Mouse (Mus musculus) midbrain, postnatal 0 days (tissue): ENCODE measurements around the gene Prr5. TPM values are rescaled to one million over a fixed set of nuclear protein-coding genes. Genes with fewer than 3 reads are reported as not detected.
"Not testable (repeated sequence)": the region's sequence is repeated elsewhere in the genome, so short reads cannot be mapped to it uniquely, and the experiment has no call there.

Source experiments
- ATAC-seq: fragments of 200-750 bp; cut with Nextera tagmentation; 2 replicates; pipeline ENCODE4 v1.8.0; 2017; ENCODE audit warnings: moderate number of reproducible peaks, mild to moderate bottlenecking, moderate TSS enrichment, moderate library complexity; ENCODE audit not compliant: low FRiP score
- DNase-seq: peaks from one replicate; pipeline ENCODE4 v3.0.0-alpha.2; 2015; ENCODE audit warnings: low spot score
- H3K27ac ChIP-seq: fragments of 300-500 bp; sonication (generic); 2 replicates; pipeline ENCODE4 v1.5.1; 2014; ENCODE audit warnings: low read depth, mild to moderate bottlenecking, low read length, mixed read lengths
- H3K27me3 ChIP-seq: fragments of 300-500 bp; sonication (generic); 2 replicates; pipeline ENCODE4 v1.6.1; 2014; ENCODE audit warnings: low read length, control low read depth, mixed read lengths; ENCODE audit not compliant: insufficient read depth
- H3K36me3 ChIP-seq: fragments of 300-500 bp; sonication (generic); 2 replicates; pipeline ENCODE4 v1.6.1; 2014; ENCODE audit warnings: low read length, control low read depth, mixed read lengths; ENCODE audit not compliant: insufficient read depth
- H3K4me1 ChIP-seq: fragments of 300-500 bp; sonication (generic); 2 replicates; pipeline ENCODE4 v1.6.1; 2014; ENCODE audit warnings: mild to moderate bottlenecking, control low read depth, antibody characterized with exemption, low read length, mixed read lengths; ENCODE audit not compliant: insufficient read depth
- H3K4me2 ChIP-seq: fragments of 300-500 bp; sonication (generic); 2 replicates; pipeline ENCODE4 v1.6.1; 2014; ENCODE audit warnings: low read depth, mild to moderate bottlenecking, low read length, mixed read lengths; ENCODE audit not compliant: poor library complexity, severe bottlenecking
- H3K4me3 ChIP-seq: fragments of 300-500 bp; sonication (generic); 2 replicates; pipeline ENCODE4 v1.5.1; 2014; ENCODE audit warnings: low read depth, mild to moderate bottlenecking, low read length, moderate library complexity
- H3K9ac ChIP-seq: fragments of 300-500 bp; sonication (generic); replicated peaks from 2 replicates; pipeline ENCODE4 v1.6.1; 2014; ENCODE audit warnings: mild to moderate bottlenecking, low read length, moderate library complexity, mixed read lengths; ENCODE audit not compliant: poor library complexity, severe bottlenecking
- H3K9me3 ChIP-seq: fragments of 300-500 bp; sonication (generic); 2 replicates; pipeline ENCODE4 v1.6.1; 2016; ENCODE audit warnings: low read length, control low read depth
- CTCF ChIP-seq: IDR thresholded peaks from 2 replicates; pipeline ENCODE4 v1.5.1; 2016; ENCODE audit warnings: antibody characterized with exemption, mild to moderate bottlenecking
- WGBS: fragments of 180-500 bp; shearing (Covaris S2); extraction: QIAGEN DNeasy Blood & Tissue Kit; methylation state at CpG from one replicate; pipeline ENCODE4 v1.1.7; 2014; 5-methylcytosine and 5-hydroxymethylcytosine counted together
- polyA plus RNA-seq: library from polyadenylated mRNA; unstranded; fragments of >200 nt; fragmentation: Nextera tagmentation; extraction: Ambion mirVana; gene quantifications from 2 replicates; pipeline ENCODE4 v1.2.1, GENCODE M21; 2015
- total RNA-seq: library from RNA; depleted of rRNA; stranded (reverse); fragments of >200 nt; gene quantifications from 2 replicates; pipeline ENCODE4 v1.2.3, GENCODE M21; 2014

Gene Prr5
- total and polyA plus RNA-seq, 2 experiments from 2014 or later, result 33.4 to 37.8 TPM

GRCm38 (mm10) chr15:84719791-84720190, 50.4 kb downstream of the Prr5 start, which contains the start of gene Arhgap8:
Gene Arhgap8 (plus strand): TSS chr15:84720052.
- no peaks in the 10 kb centered on the region for H3K4me1 ChIP-seq
- H3K9ac ChIP-seq, result 0 out of 2 replicates have a peak within 1 kb of the TSS, but pooled peaks have one; percentile 19
- no peaks in the 10 kb centered on the region for H3K9me3 ChIP-seq
- H3K4me2 ChIP-seq, result peak within 1 kb of the TSS; percentile 13; the same call in 1 of the 2 replicates
- 0 out of 2 replicates have a peak within 1 kb of the TSS, but pooled peaks have one; percentile 3 for H3K4me3 ChIP-seq
- peaks cover 12% of the 10 kb centered on the region for H3K27me3 ChIP-seq
- H3K27ac ChIP-seq, result no peak within 1 kb of the TSS
- ATAC-seq (no peak), DNase-seq (no peak)
- WGBS, result 4% methylated on average over 22 of the region's 24 CpGs
- H3K36me3 ChIP-seq, result no peaks in the 10 kb centered on the region
- TF ChIP-seq CTCF, result no peak

GRCm38 (mm10) chr15:84720291-84721204, 51.1 kb downstream of the Prr5 start:
- 0 out of 2 replicates have a peak overlapping the region, but pooled peaks have one; percentile 19 for H3K9ac ChIP-seq
- peak overlapping the region; percentile 13; the same call in 1 of the 2 replicates for H3K4me2 ChIP-seq
- 0 out of 2 replicates have a peak overlapping the region, but pooled peaks have one; percentile 3 for H3K4me3 ChIP-seq
- WGBS, result 10% methylated on average over 33 of the region's 33 CpGs
- no peak for DNase-seq
- no peaks in the 10 kb centered on the region for H3K9me3 ChIP-seq
- no peak for TF ChIP-seq CTCF
- peaks cover 12% of the 10 kb centered on the region for H3K27me3 ChIP-seq
- H3K36me3 ChIP-seq, result no peaks in the 10 kb centered on the region
- no peak for ATAC-seq
- no peaks in the 10 kb centered on the region for H3K4me1 ChIP-seq
- H3K27ac ChIP-seq, result no peak overlapping the region

GRCm38 (mm10) chr15:84723656-84724055, 54.2 kb downstream of the Prr5 start:
- H3K4me1 ChIP-seq, H3K9me3 ChIP-seq, DNase-seq, H3K4me2 ChIP-seq, H3K4me3 ChIP-seq, H3K27ac ChIP-seq, H3K9ac ChIP-seq, H3K36me3 ChIP-seq, ATAC-seq: not testable (repeated sequence)
- 91% methylated on average over 1 of the region's 1 CpGs for WGBS
- H3K27me3 ChIP-seq, result peaks cover 10% of the 10 kb centered on the region

DNA sequence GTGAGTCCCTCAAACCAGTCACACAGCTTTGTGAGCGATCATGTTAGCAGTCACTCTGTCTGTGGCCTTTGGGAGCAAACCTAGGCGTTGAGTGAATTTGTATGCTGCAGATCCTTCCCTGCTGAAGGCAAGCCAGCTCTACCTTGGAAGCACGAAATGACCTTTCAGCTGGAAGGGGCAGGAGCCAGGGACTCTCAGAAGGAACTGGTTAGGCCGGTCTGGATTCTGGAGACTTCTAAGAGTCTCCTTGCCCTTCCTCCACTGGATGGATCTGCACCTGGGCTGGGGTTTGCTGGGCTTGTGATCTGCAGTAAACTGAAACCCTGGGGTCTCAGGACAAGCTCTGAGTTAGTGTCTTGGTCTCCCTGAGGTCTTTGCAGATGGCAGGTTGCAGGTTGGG, 54.8 kb downstream of the Prr5 start:
- H3K4me1 ChIP-seq, result no peaks in the 10 kb centered on the region
- H3K9me3 ChIP-seq, result no peaks in the 10 kb centered on the region
- H3K27me3 ChIP-seq, result peaks cover 8% of the 10 kb centered on the region
- H3K36me3 ChIP-seq, result no peaks in the 10 kb centered on the region
- no peak for DNase-seq
- H3K27ac ChIP-seq, result no peak overlapping the region
- WGBS, result 70% methylated on average over 4 of the region's 4 CpGs
- no peak overlapping the region for H3K4me3 ChIP-seq
- no peak overlapping the region for H3K4me2 ChIP-seq
- no peak for ATAC-seq
- H3K9ac ChIP-seq, result no peak overlapping the region
- no peak for TF ChIP-seq CTCF

GRCm38 (mm10) chr15:84729685-84730084, 60.3 kb downstream of the Prr5 start:
- H3K27me3 ChIP-seq, result no peaks in the 10 kb centered on the region
- H3K9ac ChIP-seq, result no peak overlapping the region
- peak; percentile 49; the same call in 1 of the 2 replicates for ATAC-seq
- no peaks in the 10 kb centered on the region for H3K4me1 ChIP-seq
- TF ChIP-seq CTCF, result no peak
- H3K9me3 ChIP-seq, result no peaks in the 10 kb centered on the region
- no peak overlapping the region for H3K27ac ChIP-seq
- H3K36me3 ChIP-seq, result no peaks in the 10 kb centered on the region
- no peak overlapping the region for H3K4me3 ChIP-seq
- no peak overlapping the region for H3K4me2 ChIP-seq
- WGBS, result 53% methylated on average over 6 of the region's 6 CpGs
- peak; percentile 85 for DNase-seq

DNA sequence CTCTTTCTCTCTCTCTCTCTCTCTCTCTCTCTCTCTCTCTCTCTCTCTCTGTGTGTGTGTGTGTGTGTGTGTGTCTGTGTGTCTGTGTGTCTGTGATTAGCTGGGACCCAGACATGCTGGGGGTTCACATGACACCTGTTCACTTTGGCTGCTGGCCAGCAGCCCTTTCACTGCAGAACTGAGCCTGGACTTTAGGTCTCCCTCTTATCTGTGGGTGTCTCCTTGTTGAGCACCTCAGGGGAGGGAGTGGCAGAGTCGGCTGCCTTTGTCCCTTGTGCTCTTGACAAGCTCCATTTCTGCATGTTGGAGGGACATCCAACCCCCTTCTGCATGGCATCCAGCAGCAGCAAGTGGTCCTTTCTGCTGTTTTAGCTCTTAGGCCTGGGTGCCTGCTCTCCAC, 61.5 kb downstream of the Prr5 start:
- Histone ChIP-seq H3K27me3 (no peaks in the 10 kb centered on the region), H3K9ac (no peak overlapping the region), H3K4me1 (no peaks in the 10 kb centered on the region), H3K4me2 (no peak overlapping the region), H3K36me3 (no peaks in the 10 kb centered on the region), H3K9me3 (no peaks in the 10 kb centered on the region), H3K27ac (no peak overlapping the region), H3K4me3 (no peak overlapping the region)
- TF ChIP-seq CTCF, result no peak
- DNase-seq, result no peak
- WGBS, result 38% methylated on average over 1 of the region's 1 CpGs
- no peak for ATAC-seq
